Mouse (Mus musculus): ENCODE results near the gene Ccdc137. TPM values are rescaled to one million over a fixed set of nuclear protein-coding genes. Genes with fewer than 3 reads are reported as not detected.

Ccdc137 gene
- total and polyA plus RNA-seq, 2 experiments = 4.6 to 8.7 TPM

DNA sequence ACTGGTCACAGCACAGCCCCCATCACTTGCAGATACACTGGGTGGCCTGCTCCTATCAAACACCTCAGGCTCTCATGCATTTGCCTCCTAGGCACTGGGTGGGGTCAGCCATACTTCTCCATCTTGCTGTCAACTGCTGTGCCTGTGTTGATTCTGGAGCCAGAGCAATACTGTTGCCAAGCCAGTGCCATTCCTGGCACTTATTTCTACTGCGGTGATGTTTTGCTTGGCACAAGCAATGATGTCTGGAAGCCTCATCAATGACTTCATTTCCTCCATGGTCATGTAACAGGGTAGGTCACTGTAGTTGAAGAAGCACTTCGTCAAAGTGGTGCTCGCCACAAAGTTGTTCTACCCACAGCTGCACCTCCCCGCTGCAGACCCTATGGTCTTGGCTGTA, 7.6 kb downstream of the Ccdc137 start:
- DNase-seq (ENCODE audit: extremely low read depth, low read depth, low spot score) = peak; percentile 61
- peaks cover 13% of the 10 kb centered on the region for H3K4me1 ChIP-seq (ENCODE audit: control insufficient read depth, insufficient read depth, low read length)
- H3K27ac ChIP-seq (replicated peaks; ENCODE audit: insufficient read depth, low read depth, low read length) = no peak overlapping the region
- no peak overlapping the region for H3K9ac ChIP-seq (ENCODE audit: low read depth, low read length)
- no peaks in the 10 kb centered on the region for H3K27me3 ChIP-seq (ENCODE audit: control insufficient read depth, insufficient read depth, low read length)
- peaks cover 7% of the 10 kb centered on the region for H3K36me3 ChIP-seq (ENCODE audit: control insufficient read depth, insufficient read depth, low read length)
- H3K79me2 ChIP-seq (ENCODE audit: control insufficient read depth, insufficient read depth, low read length) = peaks cover 10% of the 10 kb centered on the region
- no peak overlapping the region for H3K4me3 ChIP-seq (ENCODE audit: insufficient read depth, low read depth, low read length)
- no peak for TF ChIP-seq POLR2A (IDR thresholded peaks at IDR 0.05; ENCODE audit: extremely low read depth, insufficient read depth, low read length)
- no peak for TF ChIP-seq CTCF (IDR thresholded peaks at IDR 0.05; ENCODE audit: low read depth, low read length)
- WGBS = 50% methylated on average over 4 of the region's 4 CpGs

DNA sequence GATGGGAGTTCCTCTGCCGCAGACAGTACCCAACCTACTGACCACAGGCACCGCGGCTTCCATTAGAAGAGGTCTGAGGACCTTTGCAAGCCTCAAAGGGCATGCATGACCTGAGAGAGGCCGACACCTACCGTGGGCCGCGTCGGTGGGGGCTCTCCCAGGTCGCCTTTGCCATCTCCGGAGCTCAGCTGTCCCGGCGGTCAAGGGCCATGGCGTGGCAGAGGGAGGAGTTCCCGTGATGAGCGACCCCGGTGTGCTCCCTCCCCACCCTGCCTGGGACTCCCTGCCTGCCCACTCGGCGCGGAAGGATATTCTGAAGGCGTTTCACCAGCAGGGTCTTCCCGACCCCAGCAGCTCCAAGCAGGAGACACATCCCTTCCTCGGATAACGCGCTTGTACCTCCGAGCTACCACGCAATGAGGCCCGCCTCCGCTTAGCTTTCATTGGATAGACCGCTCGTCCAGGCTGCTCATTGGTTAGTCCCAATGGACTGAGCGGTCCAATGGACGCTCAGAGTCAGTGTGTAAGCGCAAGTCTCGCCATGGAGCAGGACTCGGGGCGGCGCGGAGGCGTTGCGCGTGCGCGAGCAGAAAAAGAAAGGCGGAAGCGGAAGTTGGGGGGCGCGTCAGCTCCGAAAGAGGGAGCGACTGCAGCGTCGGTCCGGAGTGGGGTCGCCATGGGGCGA, 9.3 kb downstream of the Ccdc137 start, which contains the start of gene Arl16:
Gene Arl16 (minus strand): TSS at position 557 of the 685 bp plus-strand sequence.
- peaks cover 10% of the 10 kb centered on the region for H3K79me2 ChIP-seq (ENCODE audit: control insufficient read depth, insufficient read depth, low read length)
- H3K36me3 ChIP-seq (ENCODE audit: control insufficient read depth, insufficient read depth, low read length) = peaks cover 11% of the 10 kb centered on the region
- WGBS = under 1% methylated on average over 54 of the region's 54 CpGs
- no peaks in the 10 kb centered on the region for H3K27me3 ChIP-seq (ENCODE audit: control insufficient read depth, insufficient read depth, low read length)
- TF ChIP-seq POLR2A (IDR thresholded peaks at IDR 0.05; ENCODE audit: extremely low read depth, insufficient read depth, low read length) (peak; percentile 87), CTCF (IDR thresholded peaks at IDR 0.05; ENCODE audit: low read depth, low read length) (no peak)
- H3K27ac ChIP-seq (replicated peaks; ENCODE audit: insufficient read depth, low read depth, low read length) = peak within 1 kb of the TSS; percentile 59
- H3K9ac ChIP-seq (ENCODE audit: low read depth, low read length) = peak within 1 kb of the TSS; percentile 95
- peak within 1 kb of the TSS; percentile 90 for H3K4me3 ChIP-seq (ENCODE audit: insufficient read depth, low read depth, low read length)
- peaks cover 19% of the 10 kb centered on the region for H3K4me1 ChIP-seq (ENCODE audit: control insufficient read depth, insufficient read depth, low read length)
- DNase-seq (ENCODE audit: extremely low read depth, low read depth, low spot score) = peak; percentile 94

GRCm38 (mm10) chr11:120467736-120468092, 9.8 kb downstream of the Ccdc137 start:
- H3K27me3 ChIP-seq (ENCODE audit: control insufficient read depth, insufficient read depth, low read length) = no peaks in the 10 kb centered on the region
- H3K4me1 ChIP-seq (ENCODE audit: control insufficient read depth, insufficient read depth, low read length) = peaks cover 25% of the 10 kb centered on the region
- DNase-seq (ENCODE audit: extremely low read depth, low read depth, low spot score) = no peak
- peaks cover 10% of the 10 kb centered on the region for H3K79me2 ChIP-seq (ENCODE audit: control insufficient read depth, insufficient read depth, low read length)
- H3K9ac ChIP-seq (ENCODE audit: low read depth, low read length) = peak overlapping the region; percentile 95
- H3K36me3 ChIP-seq (ENCODE audit: control insufficient read depth, insufficient read depth, low read length) = peaks cover 11% of the 10 kb centered on the region
- no peak for TF ChIP-seq CTCF (IDR thresholded peaks at IDR 0.05; ENCODE audit: low read depth, low read length)
- no peak for TF ChIP-seq POLR2A (IDR thresholded peaks at IDR 0.05; ENCODE audit: extremely low read depth, insufficient read depth, low read length)
- H3K27ac ChIP-seq (replicated peaks; ENCODE audit: insufficient read depth, low read depth, low read length) = peak overlapping the region; percentile 59
- H3K4me3 ChIP-seq (ENCODE audit: insufficient read depth, low read depth, low read length) = peak overlapping the region; percentile 90
- 0% methylated on average over 33 of the region's 33 CpGs for WGBS

GRCm38 (mm10) chr11:120472052-120472451, 14.1 kb downstream of the Ccdc137 start:
- H3K36me3 ChIP-seq (ENCODE audit: control insufficient read depth, insufficient read depth, low read length) = peaks cover 33% of the 10 kb centered on the region
- peaks cover 20% of the 10 kb centered on the region for H3K4me1 ChIP-seq (ENCODE audit: control insufficient read depth, insufficient read depth, low read length)
- TF ChIP-seq POLR2A (IDR thresholded peaks at IDR 0.05; ENCODE audit: extremely low read depth, insufficient read depth, low read length) (0 out of 2 replicates have a peak, but pooled peaks have one; percentile 45), CTCF (IDR thresholded peaks at IDR 0.05; ENCODE audit: low read depth, low read length) (0 out of 2 replicates have a peak, but pooled peaks have one; percentile 8)
- H3K27me3 ChIP-seq (ENCODE audit: control insufficient read depth, insufficient read depth, low read length) = no peaks in the 10 kb centered on the region
- WGBS = 23% methylated on average over 6 of the region's 6 CpGs
- DNase-seq (ENCODE audit: extremely low read depth, low read depth, low spot score) = peak; percentile 96
- peak overlapping the region; percentile 77 for H3K27ac ChIP-seq (replicated peaks; ENCODE audit: insufficient read depth, low read depth, low read length)
- H3K4me3 ChIP-seq (ENCODE audit: insufficient read depth, low read depth, low read length) = no peak overlapping the region
- peaks cover 14% of the 10 kb centered on the region for H3K79me2 ChIP-seq (ENCODE audit: control insufficient read depth, insufficient read depth, low read length)
- peak overlapping the region; percentile 19; the same call in 1 of the 2 replicates for H3K9ac ChIP-seq (ENCODE audit: low read depth, low read length)

GRCm38 (mm10) chr11:120483448-120483934, 25.6 kb downstream of the Ccdc137 start:
- H3K4me1 ChIP-seq (ENCODE audit: control insufficient read depth, insufficient read depth, low read length) = peaks cover 11% of the 10 kb centered on the region; the same call in 1 of the 2 replicates
- WGBS = 88% methylated on average over 7 of the region's 7 CpGs
- no peaks in the 10 kb centered on the region for H3K27me3 ChIP-seq (ENCODE audit: control insufficient read depth, insufficient read depth, low read length)
- H3K79me2 ChIP-seq (ENCODE audit: control insufficient read depth, insufficient read depth, low read length) = peaks cover 9% of the 10 kb centered on the region; the same call in 1 of the 2 replicates
- H3K4me3 ChIP-seq (ENCODE audit: insufficient read depth, low read depth, low read length) = no peak overlapping the region
- DNase-seq (ENCODE audit: extremely low read depth, low read depth, low spot score) = no peak
- H3K9ac ChIP-seq (ENCODE audit: low read depth, low read length) = no peak overlapping the region
- TF ChIP-seq POLR2A (IDR thresholded peaks at IDR 0.05; ENCODE audit: extremely low read depth, insufficient read depth, low read length) = no peak
- TF ChIP-seq CTCF (IDR thresholded peaks at IDR 0.05; ENCODE audit: low read depth, low read length) = no peak
- H3K27ac ChIP-seq (replicated peaks; ENCODE audit: insufficient read depth, low read depth, low read length) = no peak overlapping the region
- H3K36me3 ChIP-seq (ENCODE audit: control insufficient read depth, insufficient read depth, low read length) = peaks cover 27% of the 10 kb centered on the region
